Mouse (Mus musculus) kidney, embryonic 14.5 days (tissue): ENCODE data around the gene Arr3. TPM values are rescaled to one million over a fixed set of nuclear protein-coding genes. Genes with fewer than 3 reads are reported as not detected.

ENCODE experiments used
- ATAC-seq: fragments of 200-750 bp; cut with Nextera tagmentation; 2 replicates; pipeline ENCODE4 v1.8.0; 2017; ENCODE audit warnings: moderate number of reproducible peaks, mild to moderate bottlenecking, moderate TSS enrichment, moderate library complexity; ENCODE audit not compliant: low FRiP score, low TSS enrichment
- H3K27ac ChIP-seq: fragments of 300-500 bp; sonication (generic); 2 replicates; pipeline ENCODE4 v1.5.1; 2014; ENCODE audit warnings: low read depth, mild to moderate bottlenecking, low read length, moderate library complexity, mixed read lengths
- H3K27me3 ChIP-seq: fragments of 300-500 bp; sonication (generic); 2 replicates; pipeline ENCODE4 v1.6.1; 2014; ENCODE audit warnings: mild to moderate bottlenecking, low read length; ENCODE audit not compliant: control insufficient read depth, insufficient read depth
- H3K36me3 ChIP-seq: fragments of 300-500 bp; sonication (generic); 2 replicates; pipeline ENCODE4 v1.6.1; 2014; ENCODE audit warnings: low read length, mixed read lengths; ENCODE audit not compliant: control insufficient read depth, insufficient read depth
- H3K4me1 ChIP-seq: fragments of 300-500 bp; sonication (generic); 2 replicates; pipeline ENCODE4 v1.6.1; 2014; ENCODE audit warnings: low read length, mixed read lengths; ENCODE audit not compliant: control insufficient read depth, insufficient read depth
- H3K4me2 ChIP-seq: fragments of 300-500 bp; sonication (generic); replicated peaks from 2 replicates; pipeline ENCODE4 v1.6.1; 2014; ENCODE audit warnings: low read depth, mild to moderate bottlenecking, low read length
- H3K4me3 ChIP-seq: fragments of 300-500 bp; sonication (generic); 2 replicates; pipeline ENCODE4 v1.5.1; 2014; ENCODE audit warnings: mild to moderate bottlenecking, low read length
- H3K9ac ChIP-seq: fragments of 300-500 bp; sonication (generic); 2 replicates; pipeline ENCODE4 v1.6.1; 2014; ENCODE audit warnings: low read depth, mild to moderate bottlenecking, low read length, moderate library complexity
- H3K9me3 ChIP-seq: fragments of 300-500 bp; sonication (generic); 2 replicates; pipeline ENCODE4 v1.6.1; 2016; ENCODE audit warnings: low read length; ENCODE audit not compliant: control insufficient read depth
- WGBS: fragments of 180-500 bp; shearing (Covaris S2); extraction: QIAGEN DNeasy Blood & Tissue Kit; methylation state at CpG from one replicate; pipeline ENCODE4 v1.1.7; 2014; 5-methylcytosine and 5-hydroxymethylcytosine counted together
- polyA plus RNA-seq: library from polyadenylated mRNA; unstranded; fragments of >200 nt; fragmentation: Nextera tagmentation; extraction: Ambion mirVana; gene quantifications from 2 replicates; pipeline ENCODE4 v1.2.1, GENCODE M21; 2014

Gene Arr3
- polyA plus RNA-seq, result not detected in 2 replicates

- Histone ChIP-seq H3K4me1 (no peaks in the 10 kb centered on the region), H3K9ac (no peak within 1 kb of the TSS), H3K4me3 (no peak within 1 kb of the TSS), H3K9me3 (no peaks in the 10 kb centered on the region), H3K27ac (no peak within 1 kb of the TSS), H3K36me3 (no peaks in the 10 kb centered on the region), H3K4me2 (no peak within 1 kb of the TSS), H3K27me3 (no peaks in the 10 kb centered on the region)
- no peak for ATAC-seq
- WGBS, result 81% methylated on average over 1 of the region's 1 CpGs
These were observed at the start of gene Arr3 for GRCm38 (mm10) chrX:100605314-100605713. Gene Arr3, plus strand, starts transcription at chrX:100605497.

- ATAC-seq, result no peak
- Histone ChIP-seq H3K27me3 (no peaks in the 10 kb centered on the region), H3K9ac (no peak overlapping the region), H3K4me2 (no peak overlapping the region), H3K4me1 (no peaks in the 10 kb centered on the region), H3K9me3 (no peaks in the 10 kb centered on the region), H3K4me3 (no peak overlapping the region), H3K27ac (no peak overlapping the region), H3K36me3 (no peaks in the 10 kb centered on the region)
- 69% methylated on average over 3 of the region's 3 CpGs for WGBS
These were observed 49.3 kb upstream of the Arr3 start for GRCm38 (mm10) chrX:100556026-100556425.

- no peak overlapping the region for H3K4me2 ChIP-seq
- H3K9ac ChIP-seq, result no peak overlapping the region
- no peaks in the 10 kb centered on the region for H3K9me3 ChIP-seq
- H3K36me3 ChIP-seq, result no peaks in the 10 kb centered on the region
- no peaks in the 10 kb centered on the region for H3K4me1 ChIP-seq
- ATAC-seq, result no peak
- peaks cover 3% of the 10 kb centered on the region; the same call in 1 of the 2 replicates for H3K27me3 ChIP-seq
- 84% methylated on average over 3 of the region's 3 CpGs for WGBS
- no peak overlapping the region for H3K27ac ChIP-seq
- H3K4me3 ChIP-seq, result no peak overlapping the region
These were observed 39.6 kb upstream of the Arr3 start for GRCm38 (mm10) chrX:100565696-100566095.

GRCm38 (mm10) chrX:100571951-100572350 is 33.3 kb upstream of the Arr3 start, which contains the start of gene Awat1:
Gene Awat1, plus strand, starts transcription at chrX:100572251.
- Histone ChIP-seq H3K4me2 (no peak within 1 kb of the TSS), H3K36me3 (no peaks in the 10 kb centered on the region), H3K4me3 (no peak within 1 kb of the TSS), H3K4me1 (no peaks in the 10 kb centered on the region), H3K9me3 (no peaks in the 10 kb centered on the region), H3K27ac (no peak within 1 kb of the TSS), H3K27me3 (peaks cover 3% of the 10 kb centered on the region; the same call in 1 of the 2 replicates), H3K9ac (no peak within 1 kb of the TSS)
- WGBS, result 73% methylated on average over 1 of the region's 1 CpGs
- ATAC-seq, result no peak

GRCm38 (mm10) chrX:100594791-100595190 is 10.5 kb upstream of the Arr3 start, which contains the start of gene P2ry4:
Gene P2ry4, minus strand, starts transcription at chrX:100594869.
- Histone ChIP-seq H3K27ac (no peak within 1 kb of the TSS), H3K4me3 (no peak within 1 kb of the TSS), H3K4me1 (no peaks in the 10 kb centered on the region), H3K36me3 (no peaks in the 10 kb centered on the region), H3K27me3 (no peaks in the 10 kb centered on the region), H3K4me2 (no peak within 1 kb of the TSS), H3K9ac (no peak within 1 kb of the TSS), H3K9me3 (no peaks in the 10 kb centered on the region)
- ATAC-seq, result no peak
- WGBS, result 65% methylated on average over 4 of the region's 4 CpGs

GRCm38 (mm10) chrX:100597439-100597838 is 7.9 kb upstream of the Arr3 start:
- no peaks in the 10 kb centered on the region for H3K9me3 ChIP-seq
- H3K4me1 ChIP-seq, result no peaks in the 10 kb centered on the region
- no peak overlapping the region for H3K27ac ChIP-seq
- 24% methylated on average over 5 of the region's 5 CpGs for WGBS
- no peak overlapping the region for H3K4me2 ChIP-seq
- no peaks in the 10 kb centered on the region for H3K27me3 ChIP-seq
- no peak overlapping the region for H3K4me3 ChIP-seq
- peak; percentile 81; the same call in 1 of the 2 replicates for ATAC-seq
- no peak overlapping the region for H3K9ac ChIP-seq
- H3K36me3 ChIP-seq, result no peaks in the 10 kb centered on the region

- Histone ChIP-seq H3K27me3 (no peaks in the 10 kb centered on the region), H3K36me3 (no peaks in the 10 kb centered on the region), H3K27ac (no peak overlapping the region), H3K9me3 (no peaks in the 10 kb centered on the region), H3K9ac (no peak overlapping the region), H3K4me2 (no peak overlapping the region), H3K4me1 (no peaks in the 10 kb centered on the region), H3K4me3 (no peak overlapping the region)
- no peak for ATAC-seq
- 68% methylated on average over 4 of the region's 4 CpGs for WGBS
These were observed 5.5 kb upstream of the Arr3 start for GRCm38 (mm10) chrX:100599755-100600154.

- no peaks in the 10 kb centered on the region for H3K9me3 ChIP-seq
- H3K4me2 ChIP-seq, result no peak overlapping the region
- no peaks in the 10 kb centered on the region for H3K27me3 ChIP-seq
- H3K4me1 ChIP-seq, result no peaks in the 10 kb centered on the region
- no peak overlapping the region for H3K27ac ChIP-seq
- ATAC-seq, result peak; percentile 24; the same call in 1 of the 2 replicates
- no peak overlapping the region for H3K9ac ChIP-seq
- WGBS, result 41% methylated on average over 3 of the region's 3 CpGs
- peaks cover 9% of the 10 kb centered on the region; the same call in 1 of the 2 replicates for H3K36me3 ChIP-seq
- no peak overlapping the region for H3K4me3 ChIP-seq
These were observed 13.2 kb downstream of the Arr3 start for GRCm38 (mm10) chrX:100618488-100618887.

- no peaks in the 10 kb centered on the region for H3K4me1 ChIP-seq
- H3K36me3 ChIP-seq, result peaks cover 9% of the 10 kb centered on the region; the same call in 1 of the 2 replicates
- H3K9ac ChIP-seq, result no peak overlapping the region
- no peaks in the 10 kb centered on the region for H3K27me3 ChIP-seq
- H3K4me2 ChIP-seq, result no peak overlapping the region
- no peak for ATAC-seq
- H3K4me3 ChIP-seq, result no peak overlapping the region
- H3K9me3 ChIP-seq, result no peaks in the 10 kb centered on the region
- 69% methylated on average over 2 of the region's 2 CpGs for WGBS
- no peak overlapping the region for H3K27ac ChIP-seq
These were observed 16.1 kb downstream of the Arr3 start for GRCm38 (mm10) chrX:100621366-100621765.
